Mouse (Mus musculus): Measurements from ENCODE around the gene Btaf1. TPM values are rescaled to one million over a fixed set of nuclear protein-coding genes. Genes with fewer than 3 reads are reported as not detected.

The Btaf1 gene
- polyA plus RNA-seq, 1 experiment from 2014 or later, result 6.9 TPM

DNA sequence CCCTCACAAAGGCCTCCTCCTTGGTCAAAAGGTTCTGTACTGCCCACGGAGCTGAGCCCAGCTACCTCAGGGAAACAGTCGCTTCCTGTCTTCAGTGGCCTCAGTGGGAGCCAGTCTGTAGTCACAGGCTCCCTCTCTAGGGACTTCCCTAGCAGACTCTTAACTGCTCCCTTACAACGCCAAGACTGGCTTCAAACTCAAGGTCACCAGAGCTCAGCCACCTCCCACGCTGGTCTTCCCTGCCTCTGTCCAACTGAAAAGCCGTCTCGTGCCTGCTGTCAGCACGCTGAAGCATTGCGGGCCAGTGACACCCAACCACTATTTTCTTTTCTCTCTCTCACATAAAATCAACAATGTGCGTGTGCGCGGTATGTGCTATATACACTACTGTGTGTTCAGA lies 100.5 kb downstream of the Btaf1 start:
- Histone ChIP-seq H3K9ac (ENCODE audit: low read length) (peak overlapping the region; percentile 38; the same call in 1 of the 2 replicates), H3K4me3 (ENCODE audit: low read length) (no peak overlapping the region), H3K9me3 (replicated peaks; ENCODE audit: control insufficient read depth, low read length) (no peaks in the 10 kb centered on the region; the same call in 1 of the 2 replicates), H3K36me3 (ENCODE audit: control insufficient read depth, insufficient read depth) (no peaks in the 10 kb centered on the region), H3K4me2 (ENCODE audit: low read depth, low read length) (no peak overlapping the region), H3K27me3 (ENCODE audit: control insufficient read depth, insufficient read depth, low read length) (no peaks in the 10 kb centered on the region), H3K4me1 (ENCODE audit: control insufficient read depth, insufficient read depth, low read length) (peaks cover 19% of the 10 kb centered on the region), H3K27ac (ENCODE audit: low read length) (peak overlapping the region; percentile 64)
- WGBS, result 45% methylated on average over 11 of the region's 11 CpGs
- no peak; the same call in 1 of the 2 replicates for ATAC-seq (replicated peaks; ENCODE audit: extremely low read depth, insufficient read depth, low FRiP score)

- Histone ChIP-seq H3K9ac (ENCODE audit: low read length) (no peak overlapping the region), H3K36me3 (ENCODE audit: control insufficient read depth, insufficient read depth) (no peaks in the 10 kb centered on the region), H3K4me1 (ENCODE audit: control insufficient read depth, insufficient read depth, low read length) (peaks cover 32% of the 10 kb centered on the region), H3K27me3 (ENCODE audit: control insufficient read depth, insufficient read depth, low read length) (no peaks in the 10 kb centered on the region), H3K27ac (ENCODE audit: low read length) (0 out of 2 replicates have a peak overlapping the region, but pooled peaks have one; percentile 6), H3K4me3 (ENCODE audit: low read length) (no peak overlapping the region), H3K4me2 (ENCODE audit: low read depth, low read length) (no peak overlapping the region), H3K9me3 (replicated peaks; ENCODE audit: control insufficient read depth, low read length) (no peaks in the 10 kb centered on the region; the same call in 1 of the 2 replicates)
- WGBS, result 56% methylated on average over 6 of the region's 6 CpGs
- ATAC-seq (replicated peaks; ENCODE audit: extremely low read depth, insufficient read depth, low FRiP score), result no peak
These were observed 103.9 kb downstream of the Btaf1 start for GRCm38 (mm10) chr19:37029771-37030170.

GRCm38 (mm10) chr19:37031446-37031845 lies 105.6 kb downstream of the Btaf1 start:
- Histone ChIP-seq H3K27me3 (ENCODE audit: control insufficient read depth, insufficient read depth, low read length) (no peaks in the 10 kb centered on the region), H3K9me3 (replicated peaks; ENCODE audit: control insufficient read depth, low read length) (no peaks in the 10 kb centered on the region; the same call in 1 of the 2 replicates), H3K9ac (ENCODE audit: low read length) (no peak overlapping the region), H3K4me3 (ENCODE audit: low read length) (no peak overlapping the region), H3K4me1 (ENCODE audit: control insufficient read depth, insufficient read depth, low read length) (peaks cover 26% of the 10 kb centered on the region), H3K36me3 (ENCODE audit: control insufficient read depth, insufficient read depth) (no peaks in the 10 kb centered on the region), H3K27ac (ENCODE audit: low read length) (no peak overlapping the region), H3K4me2 (ENCODE audit: low read depth, low read length) (no peak overlapping the region)
- ATAC-seq (replicated peaks; ENCODE audit: extremely low read depth, insufficient read depth, low FRiP score), result no peak
- WGBS, result 68% methylated on average over 5 of the region's 5 CpGs

DNA sequence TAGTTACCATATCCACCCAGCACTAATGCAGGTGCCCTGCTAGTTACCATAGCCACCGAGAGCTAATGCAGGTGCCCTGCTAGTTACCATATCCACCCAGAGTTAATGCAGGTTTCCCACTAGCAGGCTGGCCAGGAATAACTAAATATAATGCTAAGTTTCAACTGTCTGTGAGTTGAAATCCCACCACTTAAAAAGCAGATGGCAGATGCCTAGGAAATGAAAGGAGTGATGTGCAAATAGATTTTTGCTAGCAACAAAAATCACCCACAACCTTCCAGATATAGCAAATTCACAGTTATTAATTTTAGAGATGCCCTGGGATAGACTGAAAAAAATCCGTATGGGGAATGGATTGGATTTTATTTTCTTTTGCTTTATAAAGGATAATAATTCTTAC lies 106.5 kb downstream of the Btaf1 start:
- WGBS, result 81% methylated on average over 2 of the region's 2 CpGs
- H3K36me3 ChIP-seq (ENCODE audit: control insufficient read depth, insufficient read depth), result no peaks in the 10 kb centered on the region
- H3K4me1 ChIP-seq (ENCODE audit: control insufficient read depth, insufficient read depth, low read length), result peaks cover 20% of the 10 kb centered on the region
- ATAC-seq (replicated peaks; ENCODE audit: extremely low read depth, insufficient read depth, low FRiP score), result no peak
- no peak overlapping the region for H3K4me2 ChIP-seq (ENCODE audit: low read depth, low read length)
- H3K9me3 ChIP-seq (replicated peaks; ENCODE audit: control insufficient read depth, low read length), result no peaks in the 10 kb centered on the region; the same call in 1 of the 2 replicates
- no peak overlapping the region for H3K4me3 ChIP-seq (ENCODE audit: low read length)
- no peak overlapping the region for H3K9ac ChIP-seq (ENCODE audit: low read length)
- H3K27me3 ChIP-seq (ENCODE audit: control insufficient read depth, insufficient read depth, low read length), result no peaks in the 10 kb centered on the region
- H3K27ac ChIP-seq (ENCODE audit: low read length), result no peak overlapping the region

- Histone ChIP-seq H3K27me3 (ENCODE audit: control insufficient read depth, insufficient read depth, low read length) (no peaks in the 10 kb centered on the region), H3K9ac (ENCODE audit: low read length) (no peak overlapping the region), H3K27ac (ENCODE audit: low read length) (no peak overlapping the region), H3K4me3 (ENCODE audit: low read length) (no peak overlapping the region), H3K4me1 (ENCODE audit: control insufficient read depth, insufficient read depth, low read length) (no peaks in the 10 kb centered on the region), H3K36me3 (ENCODE audit: control insufficient read depth, insufficient read depth) (peaks cover 7% of the 10 kb centered on the region; the same call in 1 of the 2 replicates), H3K9me3 (replicated peaks; ENCODE audit: control insufficient read depth, low read length) (no peaks in the 10 kb centered on the region), H3K4me2 (ENCODE audit: low read depth, low read length) (no peak overlapping the region)
- ATAC-seq (replicated peaks; ENCODE audit: extremely low read depth, insufficient read depth, low FRiP score), result no peak
These were observed 115.0 kb downstream of the Btaf1 start for GRCm38 (mm10) chr19:37040906-37041305.

- Histone ChIP-seq H3K36me3 (ENCODE audit: control insufficient read depth, insufficient read depth) (peaks cover 4% of the 10 kb centered on the region; the same call in 1 of the 2 replicates), H3K4me3 (ENCODE audit: low read length) (no peak overlapping the region), H3K27ac (ENCODE audit: low read length) (no peak overlapping the region), H3K4me2 (ENCODE audit: low read depth, low read length) (no peak overlapping the region), H3K9me3 (replicated peaks; ENCODE audit: control insufficient read depth, low read length) (no peaks in the 10 kb centered on the region), H3K4me1 (ENCODE audit: control insufficient read depth, insufficient read depth, low read length) (no peaks in the 10 kb centered on the region), H3K27me3 (ENCODE audit: control insufficient read depth, insufficient read depth, low read length) (no peaks in the 10 kb centered on the region), H3K9ac (ENCODE audit: low read length) (no peak overlapping the region)
- 85% methylated on average over 10 of the region's 10 CpGs for WGBS
- no peak for ATAC-seq (replicated peaks; ENCODE audit: extremely low read depth, insufficient read depth, low FRiP score)
These were observed 118.6 kb downstream of the Btaf1 start for GRCm38 (mm10) chr19:37044431-37044830.

- ATAC-seq (replicated peaks; ENCODE audit: extremely low read depth, insufficient read depth, low FRiP score), result no peak
- H3K36me3 ChIP-seq (ENCODE audit: control insufficient read depth, insufficient read depth), result peaks cover 4% of the 10 kb centered on the region; the same call in 1 of the 2 replicates
- H3K4me2 ChIP-seq (ENCODE audit: low read depth, low read length), result no peak overlapping the region
- no peaks in the 10 kb centered on the region for H3K27me3 ChIP-seq (ENCODE audit: control insufficient read depth, insufficient read depth, low read length)
- H3K9ac ChIP-seq (ENCODE audit: low read length), result no peak overlapping the region
- 84% methylated on average over 6 of the region's 6 CpGs for WGBS
- H3K4me3 ChIP-seq (ENCODE audit: low read length), result no peak overlapping the region
- no peak overlapping the region for H3K27ac ChIP-seq (ENCODE audit: low read length)
- no peaks in the 10 kb centered on the region for H3K4me1 ChIP-seq (ENCODE audit: control insufficient read depth, insufficient read depth, low read length)
- H3K9me3 ChIP-seq (replicated peaks; ENCODE audit: control insufficient read depth, low read length), result no peaks in the 10 kb centered on the region
These were observed 122.6 kb downstream of the Btaf1 start for GRCm38 (mm10) chr19:37048507-37048906.

DNA sequence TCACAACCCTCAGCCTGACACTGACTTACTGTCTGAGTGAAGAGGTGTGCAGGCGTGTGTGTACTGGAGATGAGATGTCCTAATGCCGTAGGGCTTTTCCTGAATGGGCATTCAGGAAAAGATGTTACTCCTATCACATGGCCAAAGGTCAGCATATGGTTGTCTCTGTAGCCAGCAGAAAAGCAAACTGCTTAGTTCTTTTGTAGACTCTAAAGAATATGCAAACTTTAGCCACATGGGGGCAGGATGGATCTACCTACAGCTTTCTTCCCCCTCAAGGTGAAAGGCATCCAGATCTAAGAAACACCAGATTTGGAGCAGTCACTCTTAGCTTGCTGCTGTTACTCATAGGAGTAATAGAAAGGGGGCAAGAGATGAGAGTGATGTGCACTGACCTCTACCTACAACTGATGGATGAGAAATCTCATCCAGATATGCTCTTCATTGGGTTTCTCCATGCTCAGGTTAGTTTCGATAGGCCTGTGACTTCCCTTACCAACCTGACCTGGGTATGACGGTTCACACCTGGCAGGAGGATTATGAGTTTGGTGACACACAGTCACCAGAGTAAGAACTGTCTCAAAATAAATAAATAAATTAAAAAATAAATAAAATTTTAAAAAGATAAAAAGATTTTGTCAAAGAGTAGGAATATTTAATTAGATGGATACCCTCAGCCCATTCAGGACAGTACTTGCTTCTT lies 124.9 kb downstream of the Btaf1 start:
- no peaks in the 10 kb centered on the region for H3K27me3 ChIP-seq (ENCODE audit: control insufficient read depth, insufficient read depth, low read length)
- no peak overlapping the region for H3K27ac ChIP-seq (ENCODE audit: low read length)
- WGBS, result 71% methylated on average over 4 of the region's 4 CpGs
- no peak overlapping the region for H3K4me2 ChIP-seq (ENCODE audit: low read depth, low read length)
- no peaks in the 10 kb centered on the region for H3K9me3 ChIP-seq (replicated peaks; ENCODE audit: control insufficient read depth, low read length)
- no peak for ATAC-seq (replicated peaks; ENCODE audit: extremely low read depth, insufficient read depth, low FRiP score)
- H3K36me3 ChIP-seq (ENCODE audit: control insufficient read depth, insufficient read depth), result no peaks in the 10 kb centered on the region
- H3K4me1 ChIP-seq (ENCODE audit: control insufficient read depth, insufficient read depth, low read length), result no peaks in the 10 kb centered on the region
- no peak overlapping the region for H3K9ac ChIP-seq (ENCODE audit: low read length)
- H3K4me3 ChIP-seq (ENCODE audit: low read length), result no peak overlapping the region

GRCm38 (mm10) chr19:37055976-37056556 lies 130.2 kb downstream of the Btaf1 start:
- 70% methylated on average over 4 of the region's 4 CpGs for WGBS
- Histone ChIP-seq H3K27ac (ENCODE audit: low read length) (no peak overlapping the region), H3K9ac (ENCODE audit: low read length) (no peak overlapping the region), H3K4me1 (ENCODE audit: control insufficient read depth, insufficient read depth, low read length) (peaks cover 14% of the 10 kb centered on the region), H3K9me3 (replicated peaks; ENCODE audit: control insufficient read depth, low read length) (no peaks in the 10 kb centered on the region), H3K36me3 (ENCODE audit: control insufficient read depth, insufficient read depth) (no peaks in the 10 kb centered on the region), H3K4me2 (ENCODE audit: low read depth, low read length) (no peak overlapping the region), H3K27me3 (ENCODE audit: control insufficient read depth, insufficient read depth, low read length) (no peaks in the 10 kb centered on the region), H3K4me3 (ENCODE audit: low read length) (no peak overlapping the region)
- ATAC-seq (replicated peaks; ENCODE audit: extremely low read depth, insufficient read depth, low FRiP score), result no peak

Data from heart, embryonic 16.5 days (tissue).